Mouse (Mus musculus): ENCODE results near the gene Rabep2. TPM values are rescaled to one million over a fixed set of nuclear protein-coding genes. Genes with fewer than 3 reads are reported as not detected.
A peak's percentile ranks its signal among the peaks of the same experiment; 100 is the strongest.

Rabep2 gene
- polyA plus RNA-seq, 1 experiment from 2014 or later: 27.4 TPM

GRCm38 (mm10) chr7:126414725-126415124 lies 13.8 kb upstream of the Rabep2 start, which contains the start of gene Cd19:
TSS of gene Cd19 (minus strand) at chr7:126414889.
- Histone ChIP-seq H3K4me1 (no peaks in the 10 kb centered on the region), H3K4me2 (no peak within 1 kb of the TSS), H3K27me3 (replicated peaks) (peaks cover 5% of the 10 kb centered on the region; the same call in 1 of the 2 replicates), H3K36me3 (no peaks in the 10 kb centered on the region), H3K4me3 (replicated peaks) (no peak within 1 kb of the TSS), H3K9ac (no peak within 1 kb of the TSS), H3K9me3 (no peaks in the 10 kb centered on the region), H3K27ac (no peak within 1 kb of the TSS)
- no peak for ATAC-seq (ENCODE audit: insufficient read depth, low FRiP score, low read depth)
- 81% methylated on average over 6 of the region's 6 CpGs for WGBS

- WGBS: 61% methylated on average over 2 of the region's 2 CpGs
- ATAC-seq (ENCODE audit: insufficient read depth, low FRiP score, low read depth): no peak
- Histone ChIP-seq H3K4me2 (no peak overlapping the region), H3K9me3 (no peaks in the 10 kb centered on the region), H3K36me3 (no peaks in the 10 kb centered on the region), H3K27me3 (replicated peaks) (peaks cover 5% of the 10 kb centered on the region; the same call in 1 of the 2 replicates), H3K9ac (no peak overlapping the region), H3K4me3 (replicated peaks) (no peak overlapping the region), H3K27ac (no peak overlapping the region), H3K4me1 (no peaks in the 10 kb centered on the region)
Observed at GRCm38 (mm10) chr7:126416615-126417014, 11.9 kb upstream of the Rabep2 start.

GRCm38 (mm10) chr7:126417045-126417444 lies 11.5 kb upstream of the Rabep2 start:
- Histone ChIP-seq H3K27me3 (replicated peaks) (0 out of 2 replicates have a peak, but pooled peaks cover 5% of the 10 kb centered on the region), H3K4me2 (no peak overlapping the region), H3K36me3 (no peaks in the 10 kb centered on the region), H3K9me3 (no peaks in the 10 kb centered on the region), H3K27ac (no peak overlapping the region), H3K9ac (no peak overlapping the region), H3K4me3 (replicated peaks) (no peak overlapping the region), H3K4me1 (no peaks in the 10 kb centered on the region)
- WGBS: 61% methylated on average over 8 of the region's 8 CpGs
- no peak for ATAC-seq (ENCODE audit: insufficient read depth, low FRiP score, low read depth)

- ATAC-seq (ENCODE audit: insufficient read depth, low FRiP score, low read depth): no peak
- WGBS: 87% methylated on average over 4 of the region's 4 CpGs
Observed at GRCm38 (mm10) chr7:126417606-126418005, 11.0 kb upstream of the Rabep2 start.

GRCm38 (mm10) chr7:126418496-126418895 lies 10.1 kb upstream of the Rabep2 start:
- H3K4me2 ChIP-seq: no peak overlapping the region
- no peak overlapping the region for H3K9ac ChIP-seq
- 51% methylated on average over 3 of the region's 3 CpGs for WGBS
- no peaks in the 10 kb centered on the region for H3K27me3 ChIP-seq (replicated peaks)
- no peaks in the 10 kb centered on the region for H3K4me1 ChIP-seq
- ATAC-seq (ENCODE audit: insufficient read depth, low FRiP score, low read depth): no peak
- no peak overlapping the region for H3K27ac ChIP-seq
- no peaks in the 10 kb centered on the region for H3K36me3 ChIP-seq
- no peak overlapping the region for H3K4me3 ChIP-seq (replicated peaks)
- H3K9me3 ChIP-seq: no peaks in the 10 kb centered on the region

More at GRCm38 (mm10) chr7:126417606-126418005, 11.0 kb upstream of the Rabep2 start:
- Histone ChIP-seq H3K9ac (no peak overlapping the region), H3K27ac (no peak overlapping the region), H3K36me3 (no peaks in the 10 kb centered on the region), H3K9me3 (no peaks in the 10 kb centered on the region), H3K4me3 (replicated peaks) (no peak overlapping the region), H3K27me3 (replicated peaks) (0 out of 2 replicates have a peak, but pooled peaks cover 2% of the 10 kb centered on the region), H3K4me2 (no peak overlapping the region), H3K4me1 (no peaks in the 10 kb centered on the region)

- no peaks in the 10 kb centered on the region for H3K36me3 ChIP-seq
- no peak overlapping the region for H3K4me3 ChIP-seq (replicated peaks)
- H3K4me2 ChIP-seq: no peak overlapping the region
- no peaks in the 10 kb centered on the region for H3K27me3 ChIP-seq (replicated peaks)
- H3K27ac ChIP-seq: no peak overlapping the region
- no peak for ATAC-seq (ENCODE audit: insufficient read depth, low FRiP score, low read depth)
- 83% methylated on average over 5 of the region's 5 CpGs for WGBS
- no peaks in the 10 kb centered on the region for H3K4me1 ChIP-seq
- no peaks in the 10 kb centered on the region; the same call in 1 of the 2 replicates for H3K9me3 ChIP-seq
- no peak overlapping the region for H3K9ac ChIP-seq
Observed at GRCm38 (mm10) chr7:126421756-126422155, 6.8 kb upstream of the Rabep2 start.

- 87% methylated on average over 6 of the region's 6 CpGs for WGBS
- no peak overlapping the region for H3K27ac ChIP-seq
Observed at GRCm38 (mm10) chr7:126424161-126424560, 4.4 kb upstream of the Rabep2 start.

GRCm38 (mm10) chr7:126427323-126427860 lies 1.2 kb upstream of the Rabep2 start:
- Histone ChIP-seq H3K27me3 (replicated peaks) (no peaks in the 10 kb centered on the region), H3K4me2 (0 out of 2 replicates have a peak overlapping the region, but pooled peaks have one; percentile 81), H3K4me3 (replicated peaks) (no peak overlapping the region), H3K9ac (no peak overlapping the region), H3K9me3 (no peaks in the 10 kb centered on the region; the same call in 1 of the 2 replicates), H3K36me3 (0 out of 2 replicates have a peak, but pooled peaks cover under 1% of the 10 kb centered on the region), H3K27ac (no peak overlapping the region), H3K4me1 (peaks cover 13% of the 10 kb centered on the region)
- no peak for ATAC-seq (ENCODE audit: insufficient read depth, low FRiP score, low read depth)
- WGBS: 51% methylated on average over 12 of the region's 13 CpGs

More at GRCm38 (mm10) chr7:126424161-126424560, 4.4 kb upstream of the Rabep2 start:
- Histone ChIP-seq H3K36me3 (no peaks in the 10 kb centered on the region), H3K9me3 (no peaks in the 10 kb centered on the region; the same call in 1 of the 2 replicates), H3K4me1 (0 out of 2 replicates have a peak, but pooled peaks cover 6% of the 10 kb centered on the region), H3K4me3 (replicated peaks) (no peak overlapping the region), H3K9ac (no peak overlapping the region), H3K27me3 (replicated peaks) (no peaks in the 10 kb centered on the region), H3K4me2 (no peak overlapping the region)
- no peak for ATAC-seq (ENCODE audit: insufficient read depth, low FRiP score, low read depth)

GRCm38 (mm10) chr7:126428154-126428553 lies 405 bp upstream of the Rabep2 start:
- Histone ChIP-seq H3K36me3 (peaks cover 5% of the 10 kb centered on the region; the same call in 1 of the 2 replicates), H3K4me1 (peaks cover 13% of the 10 kb centered on the region), H3K27ac (peak overlapping the region; percentile 96), H3K4me2 (peak overlapping the region; percentile 81), H3K4me3 (replicated peaks) (peak overlapping the region; percentile 79), H3K9me3 (no peaks in the 10 kb centered on the region; the same call in 1 of the 2 replicates), H3K27me3 (replicated peaks) (no peaks in the 10 kb centered on the region), H3K9ac (peak overlapping the region; percentile 56)
- peak; percentile 6; the same call in 1 of the 2 replicates for ATAC-seq (ENCODE audit: insufficient read depth, low FRiP score, low read depth)
- WGBS: 17% methylated on average over 4 of the region's 4 CpGs

- ATAC-seq (ENCODE audit: insufficient read depth, low FRiP score, low read depth): no peak; the same call in 1 of the 2 replicates
- no peaks in the 10 kb centered on the region; the same call in 1 of the 2 replicates for H3K9me3 ChIP-seq
- WGBS: 26% methylated on average over 15 of the region's 15 CpGs
Observed at GRCm38 (mm10) chr7:126429503-126429898, 942 bp downstream of the Rabep2 start.

GRCm38 (mm10) chr7:126430167-126430566 lies 1.6 kb downstream of the Rabep2 start:
- peak overlapping the region; percentile 81; the same call in 1 of the 2 replicates for H3K4me2 ChIP-seq
- no peak overlapping the region for H3K9ac ChIP-seq
- no peak overlapping the region for H3K4me3 ChIP-seq (replicated peaks)
- H3K9me3 ChIP-seq: no peaks in the 10 kb centered on the region; the same call in 1 of the 2 replicates
- no peaks in the 10 kb centered on the region for H3K27me3 ChIP-seq (replicated peaks)
- no peak overlapping the region for H3K27ac ChIP-seq
- H3K36me3 ChIP-seq: peaks cover 9% of the 10 kb centered on the region; the same call in 1 of the 2 replicates
- H3K4me1 ChIP-seq: peaks cover 13% of the 10 kb centered on the region
- no peak for ATAC-seq (ENCODE audit: insufficient read depth, low FRiP score, low read depth)

More at GRCm38 (mm10) chr7:126429503-126429898, 942 bp downstream of the Rabep2 start:
- Histone ChIP-seq H3K36me3 (peaks cover 6% of the 10 kb centered on the region; the same call in 1 of the 2 replicates), H3K4me3 (replicated peaks) (peak overlapping the region; percentile 79), H3K9ac (0 out of 2 replicates have a peak overlapping the region, but pooled peaks have one; percentile 56), H3K27ac (0 out of 2 replicates have a peak overlapping the region, but pooled peaks have one; percentile 96), H3K4me2 (peak overlapping the region; percentile 81), H3K27me3 (replicated peaks) (no peaks in the 10 kb centered on the region), H3K4me1 (peaks cover 13% of the 10 kb centered on the region)

- H3K9me3 ChIP-seq: no peaks in the 10 kb centered on the region
- no peak overlapping the region for H3K27ac ChIP-seq
- H3K4me2 ChIP-seq: no peak overlapping the region
- peaks cover 2% of the 10 kb centered on the region for H3K4me1 ChIP-seq
- H3K9ac ChIP-seq: no peak overlapping the region
- no peak overlapping the region for H3K4me3 ChIP-seq (replicated peaks)
- ATAC-seq (ENCODE audit: insufficient read depth, low FRiP score, low read depth): no peak
- H3K36me3 ChIP-seq: peaks cover 9% of the 10 kb centered on the region; the same call in 1 of the 2 replicates
- 84% methylated on average over 7 of the region's 7 CpGs for WGBS
- no peaks in the 10 kb centered on the region for H3K27me3 ChIP-seq (replicated peaks)
Observed at GRCm38 (mm10) chr7:126434726-126435125, 6.2 kb downstream of the Rabep2 start.
